Mouse (Mus musculus): ENCODE results near the gene Tlk1.

DNA sequence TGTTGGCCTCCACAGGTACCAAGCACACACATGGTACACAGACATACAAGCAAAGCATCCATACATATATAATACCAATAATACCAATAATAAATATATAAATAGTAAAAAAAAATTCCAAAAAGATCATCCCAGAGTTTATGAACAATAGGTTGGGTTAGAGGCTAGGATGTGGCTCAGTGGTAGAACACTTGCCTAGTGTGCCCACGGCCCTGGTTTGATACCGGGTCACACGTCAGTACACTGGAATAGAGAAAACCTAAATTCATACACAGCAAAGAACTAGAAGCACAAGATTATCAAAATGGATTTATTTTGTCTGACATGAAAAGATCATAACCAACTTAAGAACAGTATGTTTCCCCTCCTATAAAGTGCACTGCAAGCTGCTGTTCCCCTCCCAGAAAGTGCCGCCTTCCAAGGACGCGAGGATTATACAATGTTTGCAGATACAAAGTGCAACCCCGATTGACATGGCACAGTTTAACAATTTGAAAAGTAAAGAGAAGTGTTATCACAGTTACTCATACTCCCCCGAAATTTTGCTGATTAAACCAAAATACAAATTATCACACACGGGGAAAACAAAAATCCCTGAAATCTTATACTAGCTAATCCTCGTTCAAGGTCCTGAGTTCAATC, 6.3 kb upstream of the Tlk1 start:
- no peak for TF ChIP-seq POLR2A (IDR thresholded peaks at IDR 0.05; ENCODE audit: control insufficient read depth, low read depth, low read length)
- no peak for TF ChIP-seq CTCF (IDR thresholded peaks at IDR 0.05; ENCODE audit: control insufficient read depth, insufficient read depth, insufficient replicate concordance, low read depth, low read length)
